Mouse (Mus musculus) ES-E14 (cell line): ENCODE measurements at regions not wholly inside any gene's neighbourhood (a gene's known extent, or its start where the extent isn't known, plus 50 kb on each side); places are given as distances from the start of the nearest gene placed in this dataset.
A peak's percentile ranks its signal among the peaks of the same experiment; 100 is the strongest.

Experiments
- DNase-seq: peaks from one replicate; pipeline ENCODE4 v3.0.0-alpha.2; 2013; ENCODE audit warnings: low read depth, low spot score
- H3K27ac ChIP-seq: 2 replicates; pipeline ENCODE4 v1.5.1; 2012; ENCODE audit warnings: low read depth, mild to moderate bottlenecking, low read length, moderate library complexity, mixed read lengths; ENCODE audit not compliant: poor library complexity, insufficient read depth, severe bottlenecking
- H3K36me3 ChIP-seq: 2 replicates; pipeline ENCODE4 v1.6.1; 2012; ENCODE audit warnings: mild to moderate bottlenecking, low read length, moderate library complexity, mixed read lengths; ENCODE audit not compliant: control insufficient read depth, poor library complexity, insufficient read depth, severe bottlenecking
- H3K4me1 ChIP-seq, 2 experiments: fragments of 150-350 bp in 1 of 2; sonication (generic) in 1 of 2; 2 replicates each; pipeline ENCODE4 v1.6.1; 2012; ENCODE audit warnings: low read length in 2 of 2, mild to moderate bottlenecking in 1 of 2, mixed read lengths in 1 of 2; ENCODE audit not compliant: control insufficient read depth in 2 of 2, insufficient read depth in 2 of 2, poor library complexity in 1 of 2
- H3K4me3 ChIP-seq, 2 experiments: fragments of 150-350 bp in 1 of 2; sonication (generic) in 1 of 2; 2 replicates each; pipeline ENCODE4 v1.5.1; 2012; ENCODE audit warnings: low read length in 2 of 2, low read depth in 1 of 2, mild to moderate bottlenecking in 1 of 2, mixed read lengths in 1 of 2; ENCODE audit not compliant: insufficient read depth in 1 of 2, poor library complexity in 1 of 2, severe bottlenecking in 1 of 2
- H3K9ac ChIP-seq: 2 replicates; pipeline ENCODE4 v1.6.1; 2012; ENCODE audit warnings: low read depth, mild to moderate bottlenecking, low read length, mixed read lengths; ENCODE audit not compliant: poor library complexity, insufficient read depth, severe bottlenecking
- H3K9me3 ChIP-seq: fragments of 150-350 bp; sonication (generic); 2 replicates; pipeline ENCODE4 v1.6.1; 2012; ENCODE audit warnings: low read depth, mild to moderate bottlenecking, low read length; ENCODE audit not compliant: control insufficient read depth, insufficient read depth
- CHD2 ChIP-seq: IDR thresholded peaks from 2 replicates; pipeline ENCODE4 v1.6.1; 2014; ENCODE audit warnings: mild to moderate bottlenecking, low read depth, low read length, inconsistent platforms
- HCFC1 ChIP-seq: IDR thresholded peaks from 2 replicates; pipeline ENCODE4 v1.6.1; 2012; ENCODE audit warnings: low read length, inconsistent platforms, borderline replicate concordance; ENCODE audit not compliant: insufficient read depth
- MAFK ChIP-seq: IDR thresholded peaks from 2 replicates; pipeline ENCODE4 v1.6.1; 2014; ENCODE audit warnings: mild to moderate bottlenecking, low read depth, low read length, inconsistent platforms; ENCODE audit not compliant: insufficient read depth
- ZC3H11A ChIP-seq: IDR thresholded peaks from 2 replicates; pipeline ENCODE4 v1.6.1; 2012; ENCODE audit warnings: low read depth, mild to moderate bottlenecking, inconsistent platforms, low read length, borderline replicate concordance
- ZNF384 ChIP-seq: IDR thresholded peaks from 2 replicates; pipeline ENCODE4 v1.6.1; 2012; ENCODE audit warnings: low read depth, low read length, inconsistent platforms
- in situ Hi-C, 2 experiments: fragments of 600-800 bp; cut with MboI; formaldehyde crosslinking; loops; one replicate each; pipeline ENCODE4 v1.15.1; 2025; ENCODE audit warnings: low sequenced_read_pairs in 2 of 2, inconsistent platforms in 1 of 2; ENCODE audit not compliant: unreplicated experiment in 2 of 2

DNA sequence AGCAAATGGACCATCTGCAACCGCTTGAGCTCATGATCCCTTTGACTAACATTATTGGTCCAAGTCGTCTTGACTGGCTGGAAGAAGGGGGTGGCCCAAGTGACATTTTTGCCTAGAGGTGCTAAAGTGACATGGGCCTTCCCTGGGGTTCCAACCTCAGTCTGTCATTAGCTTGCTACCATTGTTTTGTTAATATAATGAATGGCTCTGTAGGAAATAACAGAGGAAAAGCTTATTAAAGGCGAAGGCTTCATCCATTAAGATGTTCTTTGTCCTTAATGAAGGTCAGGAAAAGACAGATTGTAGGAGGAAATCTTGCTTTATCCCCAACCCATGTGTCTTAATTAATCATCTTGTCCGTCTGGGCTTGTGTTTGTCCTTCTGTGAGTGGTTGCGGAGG, 69.1 kb upstream of the Gm10260 start:
- DNase-seq = no peak
- in situ Hi-C loops = no loop called here
- Histone ChIP-seq H3K36me3 (no peaks in the 10 kb centered on the region), H3K9me3 (no peaks in the 10 kb centered on the region), H3K9ac (no peak overlapping the region), H3K4me1 (0 out of 4 replicates have a peak, but pooled peaks cover 0 to 2% of the 10 kb centered on the region in 2 experiments), H3K4me3 (no peak overlapping the region), H3K27ac (no peak overlapping the region)
- TF ChIP-seq MAFK (no peak), ZC3H11A (no peak), ZNF384 (no peak), HCFC1 (no peak), CHD2 (no peak)

GRCm38 (mm10) chr13:97825801-97826576, 65.6 kb upstream of the Gm10260 start:
- no peak overlapping the region for H3K27ac ChIP-seq
- DNase-seq = no peak
- TF ChIP-seq ZNF384 (no peak), ZC3H11A (no peak)
- H3K36me3 ChIP-seq = no peaks in the 10 kb centered on the region
- in situ Hi-C loops = no loop called here
- no peak overlapping the region for H3K9ac ChIP-seq
- H3K4me3 ChIP-seq = no peak overlapping the region
- no peaks in the 10 kb centered on the region for H3K9me3 ChIP-seq
- H3K4me1 ChIP-seq = peaks cover 0 to 7% of the 10 kb centered on the region in 2 experiments; a peak in 1 of 4 replicates

GRCm38 (mm10) chr13:97825361-97825760, 64.9 kb upstream of the Gm10260 start:
- H3K4me1 ChIP-seq = peaks cover 0 to 7% of the 10 kb centered on the region in 2 experiments; a peak in 1 of 4 replicates
- no peak for DNase-seq
- in situ Hi-C loops = no loop called here
- TF ChIP-seq CHD2 (no peak), ZNF384 (no peak), HCFC1 (no peak), ZC3H11A (no peak), MAFK (no peak)
- H3K9ac ChIP-seq = no peak overlapping the region
- no peaks in the 10 kb centered on the region for H3K9me3 ChIP-seq
- H3K27ac ChIP-seq = no peak overlapping the region
- H3K36me3 ChIP-seq = no peaks in the 10 kb centered on the region
- H3K4me3 ChIP-seq = no peak overlapping the region

DNA sequence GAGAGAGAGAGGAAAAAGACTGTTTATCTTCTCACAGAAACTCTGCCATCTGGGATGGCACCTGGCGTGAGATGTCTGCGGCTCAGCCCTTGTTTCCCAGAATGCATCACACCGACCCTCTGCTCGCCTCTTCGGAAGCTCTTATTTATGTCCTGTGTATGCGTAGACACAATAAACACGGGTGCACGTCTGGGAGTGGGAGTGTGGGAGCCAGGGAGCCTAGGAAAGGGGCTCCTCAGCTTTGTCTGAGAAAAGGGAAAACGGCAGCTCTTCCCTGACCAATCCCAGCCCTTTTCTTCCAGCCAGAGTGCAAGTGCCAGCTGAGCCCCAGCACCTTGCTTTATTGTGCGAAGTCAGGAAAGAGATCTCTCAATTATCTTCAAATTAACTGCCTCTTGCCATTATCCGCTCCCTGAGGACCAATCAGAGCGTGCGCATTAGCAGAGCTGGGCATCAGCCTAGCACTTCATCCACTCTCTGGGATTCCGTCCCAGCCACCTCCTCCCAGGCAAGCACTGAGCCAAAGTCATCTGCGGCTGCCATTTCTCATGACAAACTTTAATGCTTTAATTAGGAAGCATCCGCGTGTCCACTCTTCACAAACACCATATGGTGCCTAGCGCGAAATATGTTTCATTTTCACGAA, 63.8 kb upstream of the Gm10260 start:
- peaks cover 0 to 5% of the 10 kb centered on the region in 2 experiments; a peak in 1 of 4 replicates for H3K4me1 ChIP-seq
- no peak overlapping the region for H3K27ac ChIP-seq
- H3K36me3 ChIP-seq = no peaks in the 10 kb centered on the region
- peak overlapping the region; percentile 25 to 27; a peak in 2 of 4 replicates for H3K4me3 ChIP-seq
- TF ChIP-seq HCFC1 (no peak), MAFK (no peak), ZNF384 (no peak), CHD2 (no peak), ZC3H11A (no peak)
- in situ Hi-C loops = no loop called here
- H3K9ac ChIP-seq = peak overlapping the region; percentile 48
- no peak for DNase-seq
- H3K9me3 ChIP-seq = no peaks in the 10 kb centered on the region
